Mouse (Mus musculus) urinary bladder, postnatal 25 days (tissue): ENCODE measurements around the gene Ttc27.

Experiments
- DNase-seq: peaks from one replicate; pipeline ENCODE4 v3.0.0; 2022; ENCODE audit warnings: low spot score

The Ttc27 gene

GRCm38 (mm10) chr17:74753628-74754104 lies 36.1 kb downstream of the Ttc27 start:
- no peak for DNase-seq

- no peak for DNase-seq
Observed at GRCm38 (mm10) chr17:74754369-74755118, 37.0 kb downstream of the Ttc27 start.

- no peak for DNase-seq
Observed at GRCm38 (mm10) chr17:74769390-74769811, 51.9 kb downstream of the Ttc27 start.

GRCm38 (mm10) chr17:74772364-74772763 lies 54.8 kb downstream of the Ttc27 start:
- no peak for DNase-seq

- no peak for DNase-seq
Observed at GRCm38 (mm10) chr17:74773556-74773955, 56.0 kb downstream of the Ttc27 start.

GRCm38 (mm10) chr17:74780133-74780532 lies 62.6 kb downstream of the Ttc27 start:
- DNase-seq = no peak

GRCm38 (mm10) chr17:74780627-74781026 lies 63.1 kb downstream of the Ttc27 start:
- no peak for DNase-seq

- no peak for DNase-seq
Observed at GRCm38 (mm10) chr17:74781911-74782310, 64.4 kb downstream of the Ttc27 start.

- DNase-seq = no peak
Observed at GRCm38 (mm10) chr17:74785586-74785985, 68.1 kb downstream of the Ttc27 start.

- DNase-seq = no peak
Observed at GRCm38 (mm10) chr17:74786198-74786734, 68.7 kb downstream of the Ttc27 start.

GRCm38 (mm10) chr17:74796023-74796699 lies 78.6 kb downstream of the Ttc27 start:
- no peak for DNase-seq

GRCm38 (mm10) chr17:74799865-74800264 lies 82.3 kb downstream of the Ttc27 start:
- no peak for DNase-seq

- DNase-seq = no peak
Observed at GRCm38 (mm10) chr17:74802765-74803164, 85.2 kb downstream of the Ttc27 start.

- no peak for DNase-seq
Observed at GRCm38 (mm10) chr17:74803835-74804234, 86.3 kb downstream of the Ttc27 start.

GRCm38 (mm10) chr17:74804321-74804930 lies 86.9 kb downstream of the Ttc27 start:
- no peak for DNase-seq

- DNase-seq = no peak
Observed at GRCm38 (mm10) chr17:74807509-74808248, 90.1 kb downstream of the Ttc27 start.

- DNase-seq = no peak
Observed at GRCm38 (mm10) chr17:74808330-74808729, 90.8 kb downstream of the Ttc27 start.

GRCm38 (mm10) chr17:74808901-74809300 lies 91.4 kb downstream of the Ttc27 start:
- DNase-seq = no peak

GRCm38 (mm10) chr17:74810892-74811625 lies 93.5 kb downstream of the Ttc27 start:
- peak; percentile 17 for DNase-seq

GRCm38 (mm10) chr17:74819711-74820110 lies 102.2 kb downstream of the Ttc27 start:
- no peak for DNase-seq

GRCm38 (mm10) chr17:74830851-74831250 lies 113.3 kb downstream of the Ttc27 start:
- DNase-seq = no peak
